Mouse (Mus musculus) erythroblast, embryonic 14.5 days (primary cell): Measurements from ENCODE around the gene Cd86.

Source experiments
- GATA1 ChIP-seq: IDR thresholded peaks from 2 replicates; pipeline ENCODE4 v1.6.1; 2012; ENCODE audit warnings: low read length, inconsistent platforms, mixed read lengths
- TAL1 ChIP-seq: IDR thresholded peaks from 3 replicates; pipeline ENCODE4 v1.6.1; 2012; ENCODE audit warnings: low read length, inconsistent platforms, mixed read lengths

- TF ChIP-seq TAL1 (no peak), GATA1 (no peak)
Measured at GRCm38 (mm10) chr16:36666448-36667017, 652 bp upstream of the Cd86 start.
